Mouse (Mus musculus): ENCODE data around the gene Cd4. TPM values are rescaled to one million over a fixed set of nuclear protein-coding genes. Genes with fewer than 3 reads are reported as not detected.

Cd4 gene
- polyA plus RNA-seq (2014; fragmentation: Illumina TruSeq; extraction: RNeasy Lipid Tissue Mini Kit (QIAGEN cat#74804); ENCODE audit: low read depth, low replicate concordance), result 2.6 TPM

DNA sequence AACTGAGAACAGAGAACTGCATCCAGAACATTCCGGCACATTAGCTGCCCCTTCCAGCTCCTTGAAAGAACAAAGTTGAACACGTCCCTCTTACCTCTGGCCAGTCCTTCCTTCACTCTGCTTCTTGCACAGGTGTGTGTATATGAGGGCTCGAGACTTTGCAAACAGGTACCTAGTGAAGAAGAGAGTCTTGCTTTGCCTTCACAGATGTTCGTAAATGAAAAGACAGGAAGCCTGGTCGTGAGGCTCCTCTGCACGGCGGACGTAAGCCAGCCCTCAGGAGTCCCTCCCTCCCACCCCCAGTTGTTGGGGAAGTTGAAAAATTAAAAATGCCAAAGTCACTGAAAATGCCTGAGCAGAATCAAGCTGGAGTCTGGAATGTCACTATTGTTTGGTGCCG is at the start of gene Cd4:
Gene Cd4 (minus strand): TSS at position 236 of the 400 bp plus-strand sequence.

DNA sequence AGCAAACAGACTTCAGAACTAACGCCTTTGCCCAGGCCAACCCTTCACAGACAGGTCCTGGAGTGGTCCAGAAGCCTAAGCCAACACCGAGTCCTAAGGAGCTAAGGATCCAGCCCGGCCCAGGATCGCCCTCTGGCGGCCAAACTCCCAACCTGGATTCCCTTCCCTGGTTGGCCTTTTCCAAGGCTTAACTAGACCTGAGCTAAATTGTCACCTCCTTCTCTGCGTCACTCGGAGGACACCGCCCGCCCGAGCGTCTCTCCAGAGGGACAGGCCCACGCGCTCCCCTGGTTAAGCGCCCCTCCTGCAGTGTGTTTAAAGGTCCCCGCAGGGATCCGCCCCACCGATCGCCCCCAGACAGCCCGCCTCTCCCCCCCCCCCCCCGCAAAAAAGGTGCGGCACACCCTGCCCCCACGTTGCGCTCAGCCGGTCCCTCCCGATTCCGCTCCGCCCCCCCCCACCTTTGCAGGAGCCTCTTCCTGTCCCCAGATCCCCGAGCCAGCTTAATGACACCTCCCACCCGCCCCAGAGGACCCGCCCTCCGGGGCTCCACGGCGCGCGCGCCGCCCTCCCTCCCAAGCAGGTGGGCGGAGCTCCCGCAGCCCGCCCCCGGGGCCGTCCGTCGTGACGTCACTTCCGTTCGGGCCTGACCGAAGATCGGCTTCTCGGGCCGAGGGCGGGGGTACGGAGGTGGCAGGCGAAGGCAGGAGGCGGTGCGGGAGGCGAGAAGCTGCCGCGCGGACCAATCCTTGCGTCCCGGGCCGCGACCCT is 42.9 kb upstream of the Cd4 start, which contains the start of gene Mlf2:
Gene Mlf2 (plus strand): TSS at position 633 of the 771 bp plus-strand sequence.

DNA sequence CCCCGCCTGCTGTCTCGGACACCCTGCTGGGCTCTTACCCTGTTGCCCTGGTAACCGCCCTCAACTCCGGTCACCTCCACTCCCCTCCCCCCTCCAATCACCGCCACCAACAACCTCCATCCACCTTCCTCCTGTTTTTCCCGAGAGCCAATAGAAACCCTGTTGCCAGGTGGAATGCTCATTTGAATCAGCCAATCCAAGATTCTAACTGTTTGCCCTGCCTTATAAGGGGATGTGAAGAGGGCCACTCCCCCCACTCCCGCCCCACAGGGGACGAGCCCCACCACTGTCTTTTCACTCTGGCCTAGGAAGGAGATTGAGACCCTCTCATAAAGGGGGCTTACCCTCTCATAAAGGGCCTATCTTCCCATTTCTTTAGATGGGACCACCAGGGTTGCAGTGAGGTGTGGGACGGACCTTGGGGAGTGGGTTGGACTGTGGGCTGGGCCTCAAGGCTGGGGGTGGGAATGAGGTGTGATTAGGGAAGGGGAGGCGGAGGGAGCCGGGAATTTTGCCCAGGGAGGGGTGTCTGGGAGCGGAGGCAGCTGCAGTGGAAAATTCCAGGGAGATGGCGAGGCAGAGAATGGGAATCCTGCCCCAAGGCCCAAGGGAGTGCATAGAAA is 31.8 kb upstream of the Cd4 start, which contains the start of gene Ptms:
Gene Ptms (minus strand): TSS at position 409 of the 623 bp plus-strand sequence.

DNA sequence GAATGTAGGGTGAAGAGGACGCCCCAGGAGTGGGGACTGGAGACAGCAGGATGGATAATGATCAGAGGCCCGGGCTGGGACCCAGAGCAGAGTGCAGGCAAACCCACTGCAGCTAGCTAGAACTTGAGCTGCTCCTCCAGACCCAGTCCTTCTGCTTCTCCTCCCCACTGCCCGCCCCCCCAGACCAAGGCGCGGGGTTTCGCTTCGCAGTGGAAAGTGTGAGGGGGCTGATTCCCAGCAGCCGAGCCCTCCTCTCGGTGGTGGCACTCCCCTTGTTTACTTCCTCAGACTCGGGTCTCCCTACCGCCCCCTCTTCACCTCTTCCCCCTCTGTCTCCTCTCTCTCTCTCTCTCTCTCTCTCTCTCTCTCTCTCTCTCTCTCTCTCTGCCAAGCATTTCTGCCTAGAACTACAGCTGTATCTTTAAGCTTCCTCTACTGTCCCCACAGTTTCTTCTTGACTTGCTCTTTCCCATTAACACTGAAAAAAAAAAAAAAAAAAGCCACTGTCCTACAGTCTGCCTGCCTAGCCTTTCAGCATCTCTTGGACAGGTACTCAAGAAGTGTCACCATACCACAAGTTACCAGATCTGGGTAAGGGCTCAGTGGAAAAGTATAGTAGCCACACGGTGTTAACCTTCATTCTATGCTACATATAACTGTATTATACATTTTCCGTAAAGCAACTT is 23.7 kb upstream of the Cd4 start, which contains the start of gene Lag3:
Gene Lag3 (minus strand): TSS at position 173 of the 686 bp plus-strand sequence.

GRCm38 (mm10) chr6:124863658-124864298 is 24.2 kb downstream of the Cd4 start, which contains the start of gene Gpr162:
Gpr162 (minus strand) TSS chr6:124863983.

GRCm38 (mm10) chr6:124856916-124857839 is 30.8 kb downstream of the Cd4 start, which contains the start of gene P3h3:
P3h3 (minus strand) TSS chr6:124857752.

DNA sequence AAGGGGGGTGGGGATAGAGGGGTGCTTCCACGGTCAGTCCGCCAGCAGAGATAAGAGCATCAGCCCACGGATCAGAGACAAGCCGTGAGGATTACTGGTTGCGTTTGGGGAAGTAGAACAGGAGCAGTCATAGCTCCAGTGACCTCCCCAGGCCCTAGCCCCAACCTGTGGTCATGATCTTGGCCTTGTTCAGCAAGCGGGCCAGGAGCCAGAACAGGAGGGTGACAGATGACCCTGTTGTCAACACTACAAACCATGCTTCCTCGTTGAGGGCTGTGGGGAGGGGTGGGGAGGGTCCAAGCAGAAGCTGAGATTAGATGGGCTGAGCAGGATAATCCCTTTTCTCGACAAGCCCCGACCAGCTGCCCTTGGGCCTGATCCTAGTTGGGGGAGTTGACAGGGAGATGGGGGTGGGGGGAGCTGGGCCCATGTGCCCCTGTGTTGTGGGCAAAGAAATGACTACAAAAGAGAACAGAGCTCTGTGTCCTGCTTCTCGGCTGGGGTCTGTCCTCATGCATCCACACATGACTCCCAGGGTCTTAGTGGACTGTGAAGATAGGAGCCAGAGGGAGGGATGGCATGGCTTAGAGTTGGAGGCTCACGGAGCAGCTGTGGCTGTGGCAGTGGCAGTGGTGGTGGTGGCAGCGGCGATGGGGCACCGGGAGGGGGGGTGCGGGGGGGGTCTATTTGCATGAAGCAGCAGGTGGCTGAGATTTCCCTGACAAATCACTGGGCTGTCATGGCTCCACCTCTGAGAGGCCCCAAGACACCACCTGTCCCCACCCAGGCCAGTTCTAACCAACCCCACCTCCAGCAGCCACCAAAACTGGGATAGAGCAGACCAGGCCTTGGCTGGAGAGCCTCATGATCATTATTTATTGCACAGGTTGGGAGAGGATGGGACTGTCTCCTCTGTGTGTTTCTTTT is 47.5 kb downstream of the Cd4 start, which contains the start of gene Gnb3:
Gene Gnb3 (minus strand): TSS at position 35 of the 927 bp plus-strand sequence.

DNA sequence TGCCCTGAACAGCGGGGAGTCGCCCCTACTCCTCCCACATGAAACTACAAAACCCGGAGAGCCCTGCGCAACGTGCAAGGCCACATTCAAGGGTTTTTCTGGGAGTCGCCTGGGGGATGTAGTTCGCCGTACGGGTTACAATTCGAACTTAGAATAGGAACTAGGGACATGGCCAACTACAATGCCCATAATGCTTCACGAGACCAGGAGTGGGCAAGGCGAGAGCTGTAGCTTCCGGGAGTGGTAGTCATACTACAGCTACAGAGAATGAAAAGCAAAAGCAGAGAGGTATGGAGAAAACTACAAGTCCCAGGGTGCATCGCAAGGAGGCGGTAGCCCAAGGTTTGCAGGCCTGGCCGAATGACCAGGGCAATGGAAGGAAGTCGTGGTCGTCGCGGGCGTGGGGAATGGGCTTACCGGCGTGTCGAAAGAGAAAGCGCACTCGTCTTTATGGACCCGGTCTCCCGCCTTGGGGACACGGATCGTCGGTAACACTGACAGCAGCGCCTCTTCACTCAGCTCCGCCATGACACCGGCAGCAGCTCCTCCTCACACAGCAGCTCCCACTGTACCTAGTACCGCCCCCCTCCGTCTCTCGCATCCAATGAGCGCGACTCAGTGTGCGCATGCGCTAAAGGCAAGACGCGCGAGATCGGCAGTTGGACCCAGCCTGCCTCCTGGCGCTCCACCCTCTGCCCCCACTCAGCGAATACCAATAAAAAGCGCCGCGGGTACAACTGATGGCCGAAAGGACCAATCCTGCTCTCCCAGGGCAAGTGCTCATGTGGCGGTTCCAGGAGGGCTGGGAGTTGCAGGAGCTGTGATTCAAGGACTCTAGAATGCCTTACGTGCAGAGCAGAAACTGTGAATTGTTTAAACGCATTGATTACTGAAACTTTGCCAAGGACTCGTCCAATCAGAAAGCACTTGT is 58.9 kb downstream of the Cd4 start, which contains the start of the genes Usp5 and Cdca3:
Gene Usp5 (minus strand): TSS at position 617 of the 931 bp plus-strand sequence.
Gene Cdca3 (plus strand): TSS at position 680 of the 931 bp plus-strand sequence.

Other genes starting within 250 kb of the Cd4 start
- gene Lpcat3, start 225.2 kb downstream of the Cd4 start, polyA plus RNA-seq (2014; fragmentation: Illumina TruSeq; extraction: RNeasy Lipid Tissue Mini Kit (QIAGEN cat#74804); ENCODE audit: low read depth, low replicate concordance), result 44.6 TPM
- 14.0 TPM for gene Emg1, start 176.0 kb downstream of the Cd4 start, polyA plus RNA-seq (2014; fragmentation: Illumina TruSeq; extraction: RNeasy Lipid Tissue Mini Kit (QIAGEN cat#74804); ENCODE audit: low read depth, low replicate concordance)
- gene Phb2, start 175.9 kb downstream of the Cd4 start, polyA plus RNA-seq (2014; fragmentation: Illumina TruSeq; extraction: RNeasy Lipid Tissue Mini Kit (QIAGEN cat#74804); ENCODE audit: low read depth, low replicate concordance), result 30.3 TPM
- gene Ptpn6, start 149.5 kb downstream of the Cd4 start, polyA plus RNA-seq (2014; fragmentation: Illumina TruSeq; extraction: RNeasy Lipid Tissue Mini Kit (QIAGEN cat#74804); ENCODE audit: low read depth, low replicate concordance), result 1.9 TPM
- gene Grcc10, start 146.8 kb downstream of the Cd4 start, polyA plus RNA-seq (2014; fragmentation: Illumina TruSeq; extraction: RNeasy Lipid Tissue Mini Kit (QIAGEN cat#74804); ENCODE audit: low read depth, low replicate concordance), result 3.7 TPM
- not detected for gene Gm45234, start 132.2 kb downstream of the Cd4 start, polyA plus RNA-seq (2014; fragmentation: Illumina TruSeq; extraction: RNeasy Lipid Tissue Mini Kit (QIAGEN cat#74804); ENCODE audit: low read depth, low replicate concordance)
- gene Atn1, start 131.7 kb downstream of the Cd4 start, polyA plus RNA-seq (2014; fragmentation: Illumina TruSeq; extraction: RNeasy Lipid Tissue Mini Kit (QIAGEN cat#74804); ENCODE audit: low read depth, low replicate concordance), result 0.63 TPM
- 1.9 TPM for gene Eno2, start 118.5 kb downstream of the Cd4 start, polyA plus RNA-seq (2014; fragmentation: Illumina TruSeq; extraction: RNeasy Lipid Tissue Mini Kit (QIAGEN cat#74804); ENCODE audit: low read depth, low replicate concordance)
- 0.32 TPM for gene Lrrc23, start 108.5 kb downstream of the Cd4 start, polyA plus RNA-seq (2014; fragmentation: Illumina TruSeq; extraction: RNeasy Lipid Tissue Mini Kit (QIAGEN cat#74804); ENCODE audit: low read depth, low replicate concordance)
- not detected for gene Spsb2, start 79.6 kb downstream of the Cd4 start, polyA plus RNA-seq (2014; fragmentation: Illumina TruSeq; extraction: RNeasy Lipid Tissue Mini Kit (QIAGEN cat#74804); ENCODE audit: low read depth, low replicate concordance)
- gene Tpi1, start 73.9 kb downstream of the Cd4 start, polyA plus RNA-seq (2014; fragmentation: Illumina TruSeq; extraction: RNeasy Lipid Tissue Mini Kit (QIAGEN cat#74804); ENCODE audit: low read depth, low replicate concordance), result 30.7 TPM
- gene Usp5, start 58.7 kb downstream of the Cd4 start, polyA plus RNA-seq (2014; fragmentation: Illumina TruSeq; extraction: RNeasy Lipid Tissue Mini Kit (QIAGEN cat#74804); ENCODE audit: low read depth, low replicate concordance), result 25.3 TPM
- 3.8 TPM for gene Cdca3, start 58.7 kb downstream of the Cd4 start, polyA plus RNA-seq (2014; fragmentation: Illumina TruSeq; extraction: RNeasy Lipid Tissue Mini Kit (QIAGEN cat#74804); ENCODE audit: low read depth, low replicate concordance)
- not detected for gene Gnb3, start 47.9 kb downstream of the Cd4 start, polyA plus RNA-seq (2014; fragmentation: Illumina TruSeq; extraction: RNeasy Lipid Tissue Mini Kit (QIAGEN cat#74804); ENCODE audit: low read depth, low replicate concordance)
- 0.60 TPM for gene P3h3, start 30.5 kb downstream of the Cd4 start, polyA plus RNA-seq (2014; fragmentation: Illumina TruSeq; extraction: RNeasy Lipid Tissue Mini Kit (QIAGEN cat#74804); ENCODE audit: low read depth, low replicate concordance)
- not detected for gene Gpr162, start 24.2 kb downstream of the Cd4 start, polyA plus RNA-seq (2014; fragmentation: Illumina TruSeq; extraction: RNeasy Lipid Tissue Mini Kit (QIAGEN cat#74804); ENCODE audit: low read depth, low replicate concordance)
- gene Lag3, start 23.5 kb upstream of the Cd4 start, polyA plus RNA-seq (2014; fragmentation: Illumina TruSeq; extraction: RNeasy Lipid Tissue Mini Kit (QIAGEN cat#74804); ENCODE audit: low read depth, low replicate concordance), result not detected
- 183 TPM for gene Ptms, start 31.9 kb upstream of the Cd4 start, polyA plus RNA-seq (2014; fragmentation: Illumina TruSeq; extraction: RNeasy Lipid Tissue Mini Kit (QIAGEN cat#74804); ENCODE audit: low read depth, low replicate concordance)
- 11.7 TPM for gene Mlf2, start 43.2 kb upstream of the Cd4 start, polyA plus RNA-seq (2014; fragmentation: Illumina TruSeq; extraction: RNeasy Lipid Tissue Mini Kit (QIAGEN cat#74804); ENCODE audit: low read depth, low replicate concordance)
- 26.0 TPM for gene Cops7a, start 77.3 kb upstream of the Cd4 start, polyA plus RNA-seq (2014; fragmentation: Illumina TruSeq; extraction: RNeasy Lipid Tissue Mini Kit (QIAGEN cat#74804); ENCODE audit: low read depth, low replicate concordance)
- not detected for gene Pianp, start 108.5 kb upstream of the Cd4 start, polyA plus RNA-seq (2014; fragmentation: Illumina TruSeq; extraction: RNeasy Lipid Tissue Mini Kit (QIAGEN cat#74804); ENCODE audit: low read depth, low replicate concordance)
- gene Zfp384, start 120.9 kb upstream of the Cd4 start, polyA plus RNA-seq (2014; fragmentation: Illumina TruSeq; extraction: RNeasy Lipid Tissue Mini Kit (QIAGEN cat#74804); ENCODE audit: low read depth, low replicate concordance), result 20.3 TPM
- gene Ing4, start 151.5 kb upstream of the Cd4 start, polyA plus RNA-seq (2014; fragmentation: Illumina TruSeq; extraction: RNeasy Lipid Tissue Mini Kit (QIAGEN cat#74804); ENCODE audit: low read depth, low replicate concordance), result 25.3 TPM
- gene Acrbp, start 161.5 kb upstream of the Cd4 start, polyA plus RNA-seq (2014; fragmentation: Illumina TruSeq; extraction: RNeasy Lipid Tissue Mini Kit (QIAGEN cat#74804); ENCODE audit: low read depth, low replicate concordance), result 3.6 TPM
- 3.2 TPM for gene Lpar5, start 179.7 kb upstream of the Cd4 start, polyA plus RNA-seq (2014; fragmentation: Illumina TruSeq; extraction: RNeasy Lipid Tissue Mini Kit (QIAGEN cat#74804); ENCODE audit: low read depth, low replicate concordance)
- gene Chd4, start 207.8 kb upstream of the Cd4 start, polyA plus RNA-seq (2014; fragmentation: Illumina TruSeq; extraction: RNeasy Lipid Tissue Mini Kit (QIAGEN cat#74804); ENCODE audit: low read depth, low replicate concordance), result 61.0 TPM
- gene Nop2, start 243.7 kb upstream of the Cd4 start, polyA plus RNA-seq (2014; fragmentation: Illumina TruSeq; extraction: RNeasy Lipid Tissue Mini Kit (QIAGEN cat#74804); ENCODE audit: low read depth, low replicate concordance), result 1.4 TPM

Measured in sigmoid colon, adult 10 weeks (tissue).